Mouse (Mus musculus) hindbrain, embryonic 13.5 days (tissue): Measurements from ENCODE around the gene Btd. TPM values are rescaled to one million over a fixed set of nuclear protein-coding genes. Genes with fewer than 3 reads are reported as not detected.

ENCODE experiments used
- ATAC-seq: fragments of 200-750 bp; cut with Nextera tagmentation; 2 replicates; pipeline ENCODE4 v1.8.0; 2017; ENCODE audit warnings: moderate TSS enrichment; ENCODE audit not compliant: low FRiP score
- H3K27ac ChIP-seq: fragments of 300-500 bp; sonication (generic); 2 replicates; pipeline ENCODE4 v1.5.1; 2015; ENCODE audit warnings: inconsistent platforms, mild to moderate bottlenecking, moderate library complexity
- H3K27me3 ChIP-seq: fragments of 300-500 bp; sonication (generic); 2 replicates; pipeline ENCODE4 v1.6.1; 2015; ENCODE audit warnings: mild to moderate bottlenecking, inconsistent platforms
- H3K36me3 ChIP-seq: fragments of 300-500 bp; sonication (generic); 2 replicates; pipeline ENCODE4 v1.6.1; 2015; ENCODE audit warnings: mild to moderate bottlenecking, inconsistent platforms
- H3K4me1 ChIP-seq: fragments of 300-500 bp; sonication (generic); replicated peaks from 2 replicates; pipeline ENCODE4 v1.6.1; 2015; ENCODE audit warnings: inconsistent platforms
- H3K4me2 ChIP-seq: fragments of 300-500 bp; sonication (generic); 2 replicates; pipeline ENCODE4 v1.6.1; 2015; ENCODE audit warnings: inconsistent platforms, mild to moderate bottlenecking, moderate library complexity
- H3K4me3 ChIP-seq: fragments of 300-500 bp; sonication (generic); 2 replicates; pipeline ENCODE4 v1.5.1; 2015; ENCODE audit warnings: mild to moderate bottlenecking, inconsistent platforms
- H3K9ac ChIP-seq: fragments of 300-500 bp; sonication (generic); 2 replicates; pipeline ENCODE4 v1.6.1; 2015; ENCODE audit warnings: mild to moderate bottlenecking, inconsistent platforms
- H3K9me3 ChIP-seq: fragments of 300-500 bp; sonication (generic); 2 replicates; pipeline ENCODE4 v1.6.1; 2016; ENCODE audit warnings: inconsistent platforms
- WGBS: fragments of 180-500 bp; shearing (Covaris S2); methylation state at CpG from one replicate; pipeline ENCODE4 v1.1.7; 2015; 5-methylcytosine and 5-hydroxymethylcytosine counted together
- polyA plus RNA-seq: library from polyadenylated mRNA; unstranded; fragments of >200 nt; fragmentation: Nextera tagmentation; extraction: Ambion mirVana; gene quantifications from 2 replicates; pipeline ENCODE4 v1.2.1, GENCODE M21; 2015

The Btd gene
- polyA plus RNA-seq, 1 experiment from 2014 or later, result 18.7 TPM

DNA sequence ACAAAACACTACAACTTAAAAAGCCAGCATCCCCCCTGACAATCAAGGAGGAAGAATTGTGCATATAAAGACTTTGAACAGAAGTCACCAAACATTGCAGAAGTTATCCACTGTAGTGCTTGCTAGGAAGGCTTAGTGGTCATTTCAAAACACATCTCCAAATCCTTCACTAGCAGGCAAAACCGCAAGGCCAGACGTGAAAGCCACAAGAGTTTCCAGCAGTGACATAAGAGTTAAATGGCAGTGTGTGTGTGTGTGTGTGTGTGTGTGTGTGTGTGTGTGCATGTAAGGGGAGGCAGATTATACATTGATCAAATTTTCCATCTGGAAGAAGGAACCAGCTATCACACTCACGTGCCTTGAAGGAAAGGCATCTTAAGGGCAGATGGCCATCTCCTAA, 22.8 kb upstream of the Btd start:
- Histone ChIP-seq H3K36me3 (no peaks in the 10 kb centered on the region), H3K4me3 (no peak overlapping the region), H3K4me1 (no peaks in the 10 kb centered on the region), H3K27ac (no peak overlapping the region), H3K9ac (no peak overlapping the region), H3K4me2 (no peak overlapping the region), H3K27me3 (no peaks in the 10 kb centered on the region), H3K9me3 (no peaks in the 10 kb centered on the region)
- ATAC-seq, result no peak
- WGBS, result 92% methylated on average over 3 of the region's 3 CpGs

DNA sequence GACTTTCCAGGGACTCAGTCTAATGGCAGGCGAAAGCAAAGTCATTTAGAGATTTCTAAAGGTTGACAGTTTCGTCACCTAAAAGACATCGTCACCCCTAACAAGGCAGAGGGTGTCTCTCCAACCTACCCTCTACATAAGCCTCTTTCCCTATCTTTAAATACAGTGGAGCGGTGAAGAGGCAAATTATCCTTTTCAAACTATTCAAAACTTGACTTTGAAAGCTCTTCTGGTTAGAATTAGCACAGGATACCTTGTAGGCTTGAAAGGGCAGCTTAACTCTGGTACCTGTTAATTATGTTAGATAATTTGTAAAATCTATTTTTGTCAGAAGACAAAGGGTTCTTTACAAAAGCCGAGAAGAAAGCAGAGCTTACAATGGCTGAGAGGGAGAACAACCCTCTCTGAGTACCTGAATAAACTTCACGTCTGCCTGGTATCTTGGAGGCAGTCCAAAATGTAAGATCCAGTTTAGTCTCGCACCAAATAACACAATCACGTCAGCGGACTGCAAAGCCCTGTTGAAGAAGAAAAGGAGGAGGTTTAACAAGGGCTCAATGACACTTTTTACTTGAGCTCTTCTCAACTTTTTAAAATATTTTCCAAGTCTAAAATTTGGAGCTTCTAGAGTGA, 20.1 kb upstream of the Btd start:
- H3K27me3 ChIP-seq, result no peaks in the 10 kb centered on the region
- ATAC-seq, result no peak
- no peaks in the 10 kb centered on the region for H3K4me1 ChIP-seq
- H3K4me3 ChIP-seq, result no peak overlapping the region
- 73% methylated on average over 9 of the region's 9 CpGs for WGBS
- H3K9me3 ChIP-seq, result no peaks in the 10 kb centered on the region
- no peak overlapping the region for H3K9ac ChIP-seq
- H3K4me2 ChIP-seq, result no peak overlapping the region
- no peak overlapping the region for H3K27ac ChIP-seq
- H3K36me3 ChIP-seq, result no peaks in the 10 kb centered on the region

DNA sequence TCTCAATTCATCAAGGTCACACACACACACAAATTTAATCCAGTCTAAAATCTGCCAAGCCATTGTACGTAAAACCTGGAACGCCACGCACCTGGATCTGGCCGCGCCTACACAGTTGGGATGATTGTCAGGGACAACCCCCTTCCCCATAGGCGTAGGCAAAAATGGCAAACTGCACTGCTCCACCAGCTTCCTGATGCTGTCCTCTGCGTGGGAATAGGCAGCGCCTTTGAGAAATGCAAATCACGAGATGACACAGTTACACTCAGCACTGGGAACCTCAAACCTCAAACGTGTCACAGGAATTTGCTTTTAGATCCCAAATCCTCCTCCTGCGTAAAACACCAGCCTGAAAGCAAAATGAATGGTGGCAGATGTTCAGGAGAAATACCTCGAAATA, 18.1 kb upstream of the Btd start:
- no peak overlapping the region for H3K4me3 ChIP-seq
- no peak for ATAC-seq
- H3K4me1 ChIP-seq, result no peaks in the 10 kb centered on the region
- H3K4me2 ChIP-seq, result no peak overlapping the region
- WGBS, result 88% methylated on average over 12 of the region's 12 CpGs
- H3K9ac ChIP-seq, result no peak overlapping the region
- H3K9me3 ChIP-seq, result no peaks in the 10 kb centered on the region
- H3K27me3 ChIP-seq, result no peaks in the 10 kb centered on the region
- no peak overlapping the region for H3K27ac ChIP-seq
- H3K36me3 ChIP-seq, result no peaks in the 10 kb centered on the region

DNA sequence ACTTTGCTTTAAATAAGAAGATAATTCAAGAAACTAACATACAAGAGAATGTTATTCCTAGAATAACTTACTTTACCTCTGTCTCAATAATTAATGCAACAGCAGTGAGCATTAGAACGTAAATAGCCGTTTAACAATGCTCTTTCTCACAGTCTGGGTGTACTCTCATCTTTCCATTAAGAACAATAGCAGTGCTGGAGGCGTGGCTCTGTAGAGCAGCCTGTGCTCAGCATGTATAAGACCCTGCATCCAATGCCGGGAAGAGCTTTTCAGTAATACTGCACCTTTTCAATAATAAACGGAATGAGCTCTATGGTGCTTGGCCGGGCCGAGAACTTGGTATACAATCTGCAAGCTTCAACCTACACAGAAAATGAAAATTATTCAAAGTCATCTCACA, 10.2 kb upstream of the Btd start:
- Histone ChIP-seq H3K4me2 (no peak overlapping the region), H3K9me3 (no peaks in the 10 kb centered on the region), H3K27me3 (no peaks in the 10 kb centered on the region), H3K4me1 (0 out of 2 replicates have a peak, but pooled peaks cover 2% of the 10 kb centered on the region), H3K36me3 (no peaks in the 10 kb centered on the region), H3K9ac (no peak overlapping the region), H3K27ac (no peak overlapping the region), H3K4me3 (no peak overlapping the region)
- 20% methylated on average over 7 of the region's 7 CpGs for WGBS
- peak; percentile 74; the same call in 1 of the 2 replicates for ATAC-seq

DNA sequence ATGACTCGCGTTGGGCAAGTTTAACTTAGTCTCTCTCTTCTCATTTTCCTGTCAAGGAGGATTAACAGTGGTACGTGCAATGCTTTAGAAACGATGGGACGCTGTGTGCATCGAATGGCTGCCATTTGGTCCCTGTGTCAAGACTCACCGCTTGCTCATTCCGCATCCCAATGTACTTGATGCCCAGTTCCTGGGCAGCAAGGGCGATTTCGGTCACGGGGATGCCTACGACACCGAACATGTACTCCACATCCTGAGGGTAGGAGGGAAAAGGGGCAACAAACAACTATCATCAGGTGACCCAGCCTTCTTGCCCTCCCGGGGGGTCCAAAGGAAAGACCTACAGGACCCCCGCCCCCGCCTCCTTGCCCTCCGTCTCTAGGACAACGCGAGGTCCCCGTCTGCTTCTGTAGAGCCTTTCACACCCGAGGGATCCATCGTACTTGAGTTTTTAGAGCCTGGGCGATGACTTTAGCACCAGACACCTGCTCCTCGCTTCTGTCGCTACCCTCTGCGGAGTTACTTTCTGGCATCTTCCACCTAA, 410 bp upstream of the Btd start, which contains the start of gene Gm49387:
Gene Gm49387, minus strand, starts transcription at position 533 of the 544 bp plus-strand sequence.
- Histone ChIP-seq H3K36me3 (no peaks in the 10 kb centered on the region), H3K27me3 (no peaks in the 10 kb centered on the region), H3K9ac (peak within 1 kb of the TSS; percentile 73), H3K4me3 (peak within 1 kb of the TSS; percentile 61), H3K9me3 (no peaks in the 10 kb centered on the region), H3K4me1 (peaks cover 16% of the 10 kb centered on the region), H3K4me2 (peak within 1 kb of the TSS; percentile 74), H3K27ac (peak within 1 kb of the TSS; percentile 89)
- 4% methylated on average over 26 of the region's 26 CpGs for WGBS
- no peak; the same call in 1 of the 2 replicates for ATAC-seq

DNA sequence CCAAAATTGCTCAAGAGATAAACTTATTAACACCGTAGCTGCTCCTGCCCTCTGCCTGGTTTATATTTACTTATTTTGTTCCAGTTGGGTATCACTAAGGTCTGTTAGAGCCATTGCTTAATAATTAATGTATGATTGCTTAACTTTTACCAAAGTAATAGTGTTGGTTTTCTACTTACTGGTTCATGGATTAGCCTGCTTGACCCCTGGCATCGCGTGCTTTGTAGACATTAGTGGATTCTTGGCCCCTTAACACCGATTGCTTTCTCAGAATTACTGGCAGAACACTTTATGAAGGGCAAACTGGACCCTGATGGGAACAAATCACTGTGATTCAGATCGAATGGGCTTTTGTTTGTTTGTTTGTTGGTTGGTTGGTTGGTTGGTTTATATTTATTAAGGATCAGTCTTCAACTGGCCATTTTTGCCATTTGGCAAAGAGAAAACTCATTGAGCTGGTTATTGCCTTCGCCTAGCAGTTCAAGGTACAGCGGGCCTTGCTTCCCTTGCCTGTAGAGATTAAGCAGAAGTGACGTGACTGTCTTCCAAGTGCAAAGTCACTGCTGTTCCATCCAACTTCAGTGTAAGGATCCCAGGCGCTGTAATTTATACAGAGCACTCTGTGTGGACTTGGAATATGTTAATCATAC, 803 bp downstream of the Btd start:
- Histone ChIP-seq H3K27ac (no peak overlapping the region), H3K4me3 (peak overlapping the region; percentile 61), H3K9ac (peak overlapping the region; percentile 73), H3K27me3 (no peaks in the 10 kb centered on the region), H3K4me2 (peak overlapping the region; percentile 74), H3K36me3 (no peaks in the 10 kb centered on the region), H3K4me1 (peaks cover 16% of the 10 kb centered on the region), H3K9me3 (no peaks in the 10 kb centered on the region)
- 76% methylated on average over 9 of the region's 9 CpGs for WGBS
- no peak for ATAC-seq

DNA sequence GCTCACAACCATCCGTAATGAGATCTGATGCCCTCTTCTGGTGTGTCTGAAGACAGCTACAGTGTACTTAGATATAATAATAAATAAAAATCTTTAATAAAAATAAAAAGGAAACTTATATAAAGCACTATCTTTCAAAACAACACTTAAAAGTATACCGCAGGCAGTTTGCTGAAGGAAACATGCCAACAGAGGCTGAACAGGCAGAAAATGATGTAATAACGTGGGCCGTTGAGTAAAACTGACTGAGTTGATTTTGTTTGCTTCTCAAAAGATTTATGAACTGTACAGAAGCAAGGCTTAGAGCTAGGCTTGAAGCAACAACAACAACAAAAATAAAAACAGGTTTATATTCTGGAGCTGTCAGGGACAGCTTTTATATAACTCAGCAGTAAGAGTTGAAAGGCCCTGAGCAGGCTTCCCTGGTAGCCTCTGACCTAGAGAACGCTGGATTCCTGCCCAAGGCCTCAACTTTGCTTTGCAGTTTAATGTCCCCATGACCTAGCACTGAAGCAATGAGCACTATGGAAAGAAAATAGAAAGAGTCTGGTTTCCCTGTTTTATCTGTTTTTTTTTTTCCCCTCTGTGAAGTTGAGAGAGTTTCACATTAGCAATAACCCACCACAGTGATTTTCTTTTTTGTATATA, 3.5 kb downstream of the Btd start:
- ATAC-seq, result no peak
- Histone ChIP-seq H3K4me1 (peaks cover 16% of the 10 kb centered on the region), H3K27ac (no peak overlapping the region), H3K36me3 (no peaks in the 10 kb centered on the region), H3K9me3 (no peaks in the 10 kb centered on the region), H3K27me3 (no peaks in the 10 kb centered on the region), H3K4me2 (no peak overlapping the region), H3K9ac (no peak overlapping the region), H3K4me3 (no peak overlapping the region)
- 91% methylated on average over 5 of the region's 5 CpGs for WGBS

DNA sequence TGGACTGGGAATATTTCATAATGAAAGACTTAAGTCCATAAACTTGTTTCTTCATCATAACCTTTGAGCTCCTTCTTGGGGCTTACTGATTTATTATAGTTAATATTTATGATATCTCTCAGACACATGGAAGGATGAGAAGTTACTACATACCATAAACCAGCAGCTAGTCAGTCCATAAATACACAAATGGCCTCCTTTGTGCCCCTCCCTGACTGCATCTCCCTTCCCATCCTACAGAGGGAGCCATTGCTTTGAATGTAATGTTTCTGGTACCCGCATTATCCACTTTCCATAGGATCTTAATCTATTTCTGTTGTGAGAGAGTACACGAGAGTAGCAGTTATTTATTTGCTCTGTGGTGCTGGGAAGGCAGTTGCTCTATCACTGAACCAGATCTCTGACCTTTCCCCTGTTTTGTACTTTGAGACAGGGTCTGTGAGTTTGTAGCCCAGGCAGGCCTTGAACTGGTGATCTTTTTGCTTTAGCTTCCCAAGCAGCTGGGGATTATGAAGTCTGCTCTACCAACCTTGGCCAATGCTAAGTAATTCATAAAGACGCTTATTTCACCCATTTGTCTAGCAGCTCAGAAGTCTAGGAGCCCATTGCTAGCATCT, 4.2 kb downstream of the Btd start:
- Histone ChIP-seq H3K4me3 (no peak overlapping the region), H3K4me1 (peaks cover 13% of the 10 kb centered on the region), H3K36me3 (no peaks in the 10 kb centered on the region), H3K4me2 (no peak overlapping the region), H3K27me3 (no peaks in the 10 kb centered on the region), H3K9me3 (no peaks in the 10 kb centered on the region), H3K9ac (no peak overlapping the region), H3K27ac (no peak overlapping the region)
- ATAC-seq, result no peak
- 76% methylated on average over 3 of the region's 3 CpGs for WGBS

DNA sequence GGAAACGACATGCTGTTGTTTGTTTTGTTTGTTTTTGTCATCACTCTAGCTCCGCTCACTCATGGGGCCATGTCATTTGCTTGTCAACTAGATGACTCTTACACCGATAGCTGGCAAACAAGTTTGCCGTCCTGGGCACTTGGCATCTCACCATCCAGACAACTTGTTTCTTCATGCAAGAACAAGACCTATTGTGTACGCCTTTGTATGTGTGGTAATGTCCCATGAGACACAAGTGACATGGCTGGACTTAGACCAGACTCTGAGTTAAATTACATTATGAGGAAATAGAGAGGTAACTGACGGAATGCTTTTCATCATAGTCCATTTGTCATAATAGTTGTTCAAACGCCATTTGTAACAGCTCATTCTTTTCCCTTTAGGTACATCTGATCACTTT, 5.1 kb downstream of the Btd start:
- H3K4me2 ChIP-seq, result no peak overlapping the region
- H3K36me3 ChIP-seq, result no peaks in the 10 kb centered on the region
- H3K9me3 ChIP-seq, result 0 out of 2 replicates have a peak, but pooled peaks cover 3% of the 10 kb centered on the region
- no peak for ATAC-seq
- H3K9ac ChIP-seq, result no peak overlapping the region
- H3K4me1 ChIP-seq, result peaks cover 8% of the 10 kb centered on the region
- H3K27ac ChIP-seq, result no peak overlapping the region
- no peak overlapping the region for H3K4me3 ChIP-seq
- H3K27me3 ChIP-seq, result no peaks in the 10 kb centered on the region
- WGBS, result 91% methylated on average over 7 of the region's 7 CpGs

DNA sequence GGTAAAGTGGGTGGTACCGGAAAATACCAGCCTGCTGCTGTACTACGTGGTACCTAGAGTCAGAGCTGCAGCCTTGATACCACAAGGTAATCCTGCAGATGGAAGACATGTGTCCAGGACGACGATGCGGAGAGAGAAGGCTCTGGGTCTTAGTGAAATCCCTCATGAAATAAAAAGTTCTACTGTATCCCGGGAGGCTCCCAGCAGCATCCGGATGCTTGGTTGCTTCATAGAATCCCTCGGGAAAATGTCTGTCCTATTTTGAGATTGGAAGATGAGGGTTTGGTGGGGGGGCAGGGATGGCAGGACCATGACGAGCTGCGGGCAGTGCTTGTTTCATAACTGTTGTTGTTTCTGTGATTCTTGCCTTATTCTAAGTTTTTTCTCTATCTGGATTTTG, 7.2 kb downstream of the Btd start:
- Histone ChIP-seq H3K36me3 (no peaks in the 10 kb centered on the region), H3K9me3 (0 out of 2 replicates have a peak, but pooled peaks cover 3% of the 10 kb centered on the region), H3K4me1 (no peaks in the 10 kb centered on the region), H3K9ac (no peak overlapping the region), H3K27ac (no peak overlapping the region), H3K4me3 (no peak overlapping the region), H3K27me3 (no peaks in the 10 kb centered on the region), H3K4me2 (no peak overlapping the region)
- ATAC-seq, result no peak
- WGBS, result 90% methylated on average over 10 of the region's 10 CpGs

DNA sequence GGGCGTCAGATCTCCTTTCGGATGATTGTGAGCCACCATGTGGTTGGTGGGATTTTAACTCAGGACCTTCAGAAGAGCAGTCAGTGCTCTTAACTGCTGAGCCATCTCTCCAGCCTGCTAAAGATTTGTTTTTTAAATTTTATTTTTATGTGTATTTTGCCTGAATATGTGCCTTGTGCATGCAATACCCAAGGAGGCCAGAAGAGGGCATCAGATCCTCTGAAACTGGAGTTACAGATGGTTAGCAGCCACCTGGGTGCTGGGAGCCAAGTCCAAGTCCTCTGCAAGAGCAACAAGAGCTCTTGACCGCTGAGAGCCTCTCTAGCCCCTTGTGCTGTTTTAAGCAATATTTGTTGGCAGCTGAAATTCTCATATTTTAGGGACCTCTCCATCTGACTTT, 9.5 kb downstream of the Btd start:
- no peaks in the 10 kb centered on the region for H3K27me3 ChIP-seq
- H3K36me3 ChIP-seq, result no peaks in the 10 kb centered on the region
- no peak for ATAC-seq
- H3K4me1 ChIP-seq, result no peaks in the 10 kb centered on the region
- no peak overlapping the region for H3K27ac ChIP-seq
- no peak overlapping the region for H3K9ac ChIP-seq
- over 99% methylated on average over 3 of the region's 3 CpGs for WGBS
- H3K4me2 ChIP-seq, result no peak overlapping the region
- no peak overlapping the region for H3K4me3 ChIP-seq
- 0 out of 2 replicates have a peak, but pooled peaks cover 3% of the 10 kb centered on the region for H3K9me3 ChIP-seq

DNA sequence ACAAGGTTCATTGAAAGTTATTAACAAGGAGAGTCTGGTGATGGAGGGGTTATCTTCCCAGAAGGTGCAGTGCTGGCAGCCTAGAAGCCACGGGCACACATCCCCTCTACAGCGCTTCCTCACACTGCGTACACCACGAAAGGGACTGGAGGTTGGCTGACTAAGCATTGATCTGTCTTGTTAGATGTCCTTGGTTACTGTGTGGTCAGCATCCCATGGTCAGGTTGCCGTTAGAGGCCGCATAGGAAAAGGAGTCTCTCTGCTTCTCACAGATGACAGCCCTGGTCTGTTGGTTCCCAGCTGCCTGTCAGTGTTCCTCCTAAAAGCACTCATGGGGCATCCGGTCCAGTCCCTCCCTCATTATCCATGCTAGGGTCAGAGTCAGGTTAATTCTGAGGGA, 10.4 kb downstream of the Btd start:
- no peak for ATAC-seq
- no peak overlapping the region for H3K9ac ChIP-seq
- H3K4me2 ChIP-seq, result no peak overlapping the region
- H3K4me3 ChIP-seq, result no peak overlapping the region
- no peaks in the 10 kb centered on the region for H3K27me3 ChIP-seq
- WGBS, result 90% methylated on average over 7 of the region's 7 CpGs
- no peaks in the 10 kb centered on the region for H3K36me3 ChIP-seq
- no peaks in the 10 kb centered on the region for H3K4me1 ChIP-seq
- H3K9me3 ChIP-seq, result 0 out of 2 replicates have a peak, but pooled peaks cover 3% of the 10 kb centered on the region
- H3K27ac ChIP-seq, result no peak overlapping the region
